Mouse (Mus musculus) midbrain, embryonic 12.5 days (tissue): ENCODE results near the gene Vdac1. TPM values are rescaled to one million over a fixed set of nuclear protein-coding genes. Genes with fewer than 3 reads are reported as not detected.

ENCODE experiments used
- ATAC-seq: fragments of 200-750 bp; cut with Nextera tagmentation; 2 replicates; pipeline ENCODE4 v1.8.0; 2017; ENCODE audit warnings: low read depth, moderate TSS enrichment, moderate library complexity; ENCODE audit not compliant: low FRiP score
- H3K27ac ChIP-seq: fragments of 300-500 bp; sonication (generic); replicated peaks from 2 replicates; pipeline ENCODE4 v1.5.1; 2016; ENCODE audit warnings: mild to moderate bottlenecking
- H3K27me3 ChIP-seq: fragments of 300-500 bp; sonication (generic); 2 replicates; pipeline ENCODE4 v1.6.1; 2016; ENCODE audit warnings: mild to moderate bottlenecking
- H3K36me3 ChIP-seq: fragments of 300-500 bp; sonication (generic); 2 replicates; pipeline ENCODE4 v1.6.1; 2016
- H3K4me1 ChIP-seq: fragments of 300-500 bp; sonication (generic); 2 replicates; pipeline ENCODE4 v1.6.1; 2016
- H3K4me2 ChIP-seq: fragments of 300-500 bp; sonication (generic); replicated peaks from 2 replicates; pipeline ENCODE4 v1.6.1; 2016; ENCODE audit warnings: mild to moderate bottlenecking, moderate library complexity
- H3K4me3 ChIP-seq: fragments of 300-500 bp; sonication (generic); 2 replicates; pipeline ENCODE4 v1.5.1; 2016; ENCODE audit warnings: mild to moderate bottlenecking
- H3K9ac ChIP-seq: fragments of 300-500 bp; sonication (generic); replicated peaks from 2 replicates; pipeline ENCODE4 v1.6.1; 2016; ENCODE audit warnings: mild to moderate bottlenecking, moderate library complexity
- H3K9me3 ChIP-seq: fragments of 300-500 bp; sonication (generic); 2 replicates; pipeline ENCODE4 v1.6.1; 2016; ENCODE audit warnings: mild to moderate bottlenecking
- WGBS: fragments of 180-500 bp; shearing (Covaris S2); methylation state at CpG from one replicate; pipeline ENCODE4 v1.1.7; 2016; 5-methylcytosine and 5-hydroxymethylcytosine counted together
- polyA plus RNA-seq: library from polyadenylated mRNA; unstranded; fragments of >200 nt; fragmentation: Nextera tagmentation; extraction: Ambion mirVana; gene quantifications from 2 replicates; pipeline ENCODE4 v1.2.1, GENCODE M21; 2016

The Vdac1 gene
- polyA plus RNA-seq, 1 experiment from 2014 or later: 216 TPM

DNA sequence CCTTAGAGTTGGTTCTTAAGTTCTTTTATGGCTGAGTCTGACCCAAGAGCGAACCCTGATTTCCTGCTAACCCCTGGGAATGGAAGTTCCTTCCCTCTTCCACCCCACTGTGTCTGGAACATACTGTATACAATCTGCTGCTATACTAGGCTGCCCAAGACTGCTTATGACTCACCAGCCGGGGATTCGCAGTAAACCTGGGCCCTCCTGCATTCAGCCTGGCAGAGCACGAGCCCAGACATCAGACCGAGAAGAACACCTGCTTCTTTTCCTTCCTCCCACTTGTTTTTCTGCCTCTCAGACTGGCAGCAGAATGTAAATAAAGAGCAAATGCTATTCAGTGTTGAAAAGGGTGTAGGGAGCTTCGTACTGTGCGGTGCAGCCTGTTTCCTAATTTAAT, 24.7 kb upstream of the Vdac1 start:
- H3K27me3 ChIP-seq: no peaks in the 10 kb centered on the region
- H3K27ac ChIP-seq: no peak overlapping the region
- H3K4me2 ChIP-seq: no peak overlapping the region
- H3K4me3 ChIP-seq: no peak overlapping the region
- no peak for ATAC-seq
- 88% methylated on average over 7 of the region's 7 CpGs for WGBS
- H3K36me3 ChIP-seq: no peaks in the 10 kb centered on the region
- H3K9me3 ChIP-seq: peaks cover 3% of the 10 kb centered on the region; the same call in 1 of the 2 replicates
- peaks cover 6% of the 10 kb centered on the region; the same call in 1 of the 2 replicates for H3K4me1 ChIP-seq
- no peak overlapping the region for H3K9ac ChIP-seq

DNA sequence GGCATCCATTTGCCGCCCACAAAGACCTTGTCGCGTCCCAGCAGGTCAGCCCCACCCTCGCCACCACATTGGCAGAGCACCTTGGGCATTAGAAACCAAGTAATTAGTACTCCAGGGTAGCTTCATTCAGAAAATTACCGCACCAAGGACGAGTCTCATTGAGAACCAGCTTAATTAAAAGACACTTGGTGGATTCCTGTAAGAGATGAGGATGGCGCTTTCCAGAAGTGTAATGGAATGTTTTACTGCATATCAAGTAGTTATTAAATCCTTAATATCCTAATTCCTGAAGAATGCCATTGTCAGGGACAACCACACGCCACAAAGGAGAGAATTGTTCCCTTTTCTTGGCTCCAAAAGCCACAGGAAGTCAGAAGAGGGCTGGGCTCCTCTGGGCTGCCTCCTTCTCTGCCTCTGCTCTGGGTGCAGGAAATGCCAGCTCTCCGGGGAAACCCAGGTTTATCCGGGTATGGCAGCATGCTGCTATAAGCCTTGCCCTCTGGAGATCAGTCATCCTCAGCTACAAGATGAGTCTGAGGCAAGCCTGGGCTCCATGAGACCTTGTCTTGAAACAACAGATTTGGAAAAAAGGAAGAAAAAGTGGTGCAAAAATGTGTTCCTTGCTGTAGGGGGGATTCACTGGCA, 22.9 kb upstream of the Vdac1 start:
- ATAC-seq: no peak
- Histone ChIP-seq H3K4me2 (no peak overlapping the region), H3K4me1 (peaks cover 13% of the 10 kb centered on the region; the same call in 1 of the 2 replicates), H3K9me3 (peaks cover 3% of the 10 kb centered on the region; the same call in 1 of the 2 replicates), H3K9ac (no peak overlapping the region), H3K27ac (no peak overlapping the region), H3K27me3 (no peaks in the 10 kb centered on the region), H3K4me3 (no peak overlapping the region), H3K36me3 (no peaks in the 10 kb centered on the region)
- 69% methylated on average over 10 of the region's 10 CpGs for WGBS

DNA sequence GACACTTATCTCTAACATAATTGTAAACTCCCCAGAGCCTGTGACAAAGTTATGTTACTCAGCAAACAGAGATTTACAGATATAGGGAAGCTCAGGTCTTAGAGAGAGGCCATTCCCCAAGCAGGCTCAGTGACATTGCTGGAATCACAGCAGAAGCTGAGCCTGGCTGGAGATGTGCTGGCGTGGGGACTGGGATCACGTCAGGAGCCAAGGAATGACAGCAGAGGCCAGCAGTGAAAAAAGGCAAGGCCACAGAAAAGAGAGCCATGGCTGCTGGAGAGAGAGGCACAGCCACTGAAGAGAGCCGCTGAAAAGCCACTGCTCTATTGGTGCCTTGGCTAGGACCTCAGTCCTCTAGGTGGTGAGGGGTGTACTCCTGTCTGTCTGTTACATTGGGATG, 22.3 kb upstream of the Vdac1 start:
- Histone ChIP-seq H3K27me3 (no peaks in the 10 kb centered on the region), H3K4me2 (no peak overlapping the region), H3K9me3 (peaks cover 3% of the 10 kb centered on the region; the same call in 1 of the 2 replicates), H3K4me3 (no peak overlapping the region), H3K9ac (no peak overlapping the region), H3K27ac (no peak overlapping the region), H3K36me3 (no peaks in the 10 kb centered on the region), H3K4me1 (peaks cover 8% of the 10 kb centered on the region; the same call in 1 of the 2 replicates)
- 71% methylated on average over 3 of the region's 3 CpGs for WGBS
- no peak for ATAC-seq

DNA sequence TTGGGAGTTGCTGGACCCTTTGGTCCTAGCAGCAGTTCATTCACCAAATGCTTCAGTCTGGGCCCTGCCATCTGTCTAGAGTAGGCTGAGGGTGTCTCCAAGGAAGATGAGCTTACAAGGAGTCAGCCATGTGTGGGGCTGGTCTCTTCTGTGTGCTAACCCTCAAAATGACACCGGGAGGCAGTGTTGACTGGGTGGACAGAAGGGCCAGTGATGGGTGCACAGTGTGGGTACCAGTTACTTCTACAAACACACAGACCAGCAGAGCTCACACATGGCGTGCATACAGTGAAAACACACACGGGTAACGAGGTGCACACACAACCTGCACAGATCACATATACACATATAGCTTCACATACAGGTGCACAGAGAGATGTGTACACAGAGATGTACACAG, 21.6 kb upstream of the Vdac1 start:
- Histone ChIP-seq H3K4me3 (no peak overlapping the region), H3K27me3 (no peaks in the 10 kb centered on the region), H3K4me2 (no peak overlapping the region), H3K9ac (no peak overlapping the region), H3K27ac (no peak overlapping the region), H3K4me1 (peaks cover 8% of the 10 kb centered on the region; the same call in 1 of the 2 replicates), H3K9me3 (peaks cover 3% of the 10 kb centered on the region; the same call in 1 of the 2 replicates), H3K36me3 (no peaks in the 10 kb centered on the region)
- ATAC-seq: no peak
- 95% methylated on average over 4 of the region's 4 CpGs for WGBS

DNA sequence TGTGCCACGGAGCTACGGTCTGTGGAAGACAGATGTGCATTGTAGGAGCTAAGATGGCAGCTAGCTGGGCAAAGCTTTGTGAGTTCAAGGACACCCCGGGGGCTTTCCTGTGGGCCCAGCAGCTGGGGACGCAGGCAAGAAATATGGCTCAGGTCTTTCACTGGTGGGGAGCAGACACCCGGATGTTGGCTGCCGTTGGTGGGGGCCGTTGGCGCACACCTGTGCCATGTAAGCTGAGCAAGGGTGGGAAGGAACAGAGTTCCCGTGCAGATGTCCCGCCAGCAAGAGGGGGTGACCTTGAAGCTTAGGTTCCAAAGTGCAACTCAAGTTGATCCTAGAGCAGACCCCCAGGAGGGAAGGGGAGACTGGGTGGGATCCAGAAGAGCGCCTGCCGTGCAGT, 21.1 kb upstream of the Vdac1 start:
- no peak overlapping the region for H3K4me3 ChIP-seq
- peaks cover 3% of the 10 kb centered on the region; the same call in 1 of the 2 replicates for H3K9me3 ChIP-seq
- H3K9ac ChIP-seq: no peak overlapping the region
- no peaks in the 10 kb centered on the region for H3K36me3 ChIP-seq
- ATAC-seq: no peak
- H3K27ac ChIP-seq: no peak overlapping the region
- H3K27me3 ChIP-seq: no peaks in the 10 kb centered on the region
- 93% methylated on average over 12 of the region's 12 CpGs for WGBS
- peaks cover 8% of the 10 kb centered on the region; the same call in 1 of the 2 replicates for H3K4me1 ChIP-seq
- H3K4me2 ChIP-seq: no peak overlapping the region

DNA sequence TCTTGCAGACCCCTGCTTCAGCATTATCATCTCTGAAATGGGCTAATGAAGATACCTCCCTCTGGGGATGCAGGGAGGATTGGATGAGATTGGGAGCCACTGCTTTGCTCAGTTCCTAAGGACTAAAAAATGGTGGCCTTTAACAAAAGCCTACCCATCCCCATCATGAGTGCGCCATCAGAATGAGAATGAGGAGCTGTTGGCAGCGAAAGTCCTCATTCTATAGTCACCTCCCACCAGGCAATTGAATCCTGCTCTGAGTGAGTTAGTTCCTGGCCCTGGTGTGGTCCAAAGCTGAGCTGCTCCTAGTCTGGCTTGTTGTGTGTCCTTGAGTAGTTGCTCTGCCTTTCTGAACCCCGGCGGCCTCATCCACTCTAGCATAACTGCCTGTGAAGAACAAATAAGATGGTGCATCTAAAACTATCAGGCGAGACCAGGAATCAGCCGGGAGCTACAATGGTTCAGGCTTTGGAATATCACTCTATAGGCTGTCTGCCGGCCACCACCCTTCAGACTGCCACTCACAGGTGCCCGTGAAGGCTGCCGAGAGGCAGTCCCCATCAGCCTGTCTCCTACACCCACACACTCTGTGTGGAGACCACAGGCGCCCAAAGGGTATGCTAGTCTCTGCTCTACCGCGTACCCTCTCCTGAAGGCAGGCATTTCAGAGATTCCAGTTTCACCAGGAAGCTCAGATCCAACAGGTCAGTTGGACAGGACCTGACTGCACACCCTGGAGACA, 20.4 kb upstream of the Vdac1 start:
- H3K4me2 ChIP-seq: no peak overlapping the region
- WGBS: 88% methylated on average over 12 of the region's 12 CpGs
- no peak overlapping the region for H3K27ac ChIP-seq
- peaks cover 2% of the 10 kb centered on the region; the same call in 1 of the 2 replicates for H3K9me3 ChIP-seq
- no peak overlapping the region for H3K9ac ChIP-seq
- no peaks in the 10 kb centered on the region for H3K27me3 ChIP-seq
- H3K4me1 ChIP-seq: peaks cover 8% of the 10 kb centered on the region; the same call in 1 of the 2 replicates
- H3K4me3 ChIP-seq: no peak overlapping the region
- no peaks in the 10 kb centered on the region for H3K36me3 ChIP-seq
- no peak for ATAC-seq

DNA sequence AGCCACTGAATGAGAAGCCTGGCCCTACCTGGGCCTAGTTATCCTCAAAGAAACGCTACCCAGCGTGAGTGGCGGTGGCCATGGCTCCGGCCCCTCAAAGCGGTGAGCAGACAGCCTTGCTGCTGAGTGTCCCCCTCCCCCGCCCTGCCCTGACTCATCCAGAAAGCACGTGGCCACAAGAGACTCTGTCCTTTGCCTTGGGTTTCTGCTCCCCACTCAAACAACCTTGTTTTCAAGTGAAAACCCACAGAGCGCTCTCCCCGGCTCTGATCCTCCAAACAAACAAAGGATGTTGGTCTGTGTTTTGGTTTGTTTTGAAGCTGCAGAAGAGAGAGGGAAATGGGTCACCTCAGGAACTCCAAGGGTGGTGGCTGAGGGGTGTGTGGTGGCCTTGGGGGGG, 19.7 kb upstream of the Vdac1 start:
- Histone ChIP-seq H3K4me3 (no peak overlapping the region), H3K9ac (no peak overlapping the region), H3K27ac (no peak overlapping the region), H3K9me3 (no peaks in the 10 kb centered on the region), H3K27me3 (no peaks in the 10 kb centered on the region), H3K4me2 (no peak overlapping the region), H3K36me3 (no peaks in the 10 kb centered on the region), H3K4me1 (peaks cover 8% of the 10 kb centered on the region; the same call in 1 of the 2 replicates)
- WGBS: 55% methylated on average over 9 of the region's 9 CpGs
- ATAC-seq: no peak

DNA sequence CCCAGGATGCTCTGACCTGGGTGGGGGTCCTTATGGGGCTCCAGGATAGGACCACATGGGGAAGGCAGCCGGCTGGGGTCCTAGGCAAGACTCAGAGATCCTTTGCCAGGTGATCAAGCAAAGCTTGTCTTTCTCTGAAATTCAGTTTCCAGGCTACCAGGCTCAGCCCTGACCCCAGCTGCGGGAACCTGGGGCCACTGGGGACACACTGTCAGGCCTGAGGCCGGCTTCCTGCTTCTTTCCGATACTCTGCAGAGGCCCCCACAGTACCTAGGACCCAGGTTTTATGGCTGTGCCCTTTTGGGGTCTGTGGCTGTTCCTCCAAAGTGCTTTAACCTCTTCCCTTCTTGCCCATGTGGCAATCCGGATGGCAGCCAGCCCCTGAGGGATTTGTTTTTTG, 19.2 kb upstream of the Vdac1 start:
- Histone ChIP-seq H3K4me3 (no peak overlapping the region), H3K9ac (no peak overlapping the region), H3K27me3 (no peaks in the 10 kb centered on the region), H3K27ac (no peak overlapping the region), H3K4me1 (0 out of 2 replicates have a peak, but pooled peaks cover 9% of the 10 kb centered on the region), H3K4me2 (no peak overlapping the region), H3K36me3 (no peaks in the 10 kb centered on the region), H3K9me3 (no peaks in the 10 kb centered on the region)
- 73% methylated on average over 5 of the region's 5 CpGs for WGBS
- no peak for ATAC-seq

DNA sequence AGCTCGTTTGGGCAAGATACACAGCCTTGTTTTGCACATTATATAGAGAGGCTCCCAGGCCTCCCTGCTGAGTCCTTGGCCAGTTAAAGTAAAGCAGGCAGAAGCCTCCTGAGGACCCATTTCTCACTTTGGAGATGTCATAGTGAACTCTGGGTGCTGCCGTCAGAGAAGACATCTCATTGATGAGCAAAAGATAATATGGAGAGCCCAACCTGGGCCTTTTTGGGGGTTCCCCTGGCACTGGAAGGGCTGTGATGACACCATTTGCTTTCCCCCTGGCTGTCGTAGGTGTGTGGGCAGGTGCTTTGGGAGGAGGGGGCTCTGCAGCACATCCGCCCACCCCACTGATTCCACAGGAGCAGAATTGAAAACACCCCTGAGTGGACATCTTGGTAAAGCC, 18.4 kb upstream of the Vdac1 start:
- ATAC-seq: no peak
- Histone ChIP-seq H3K4me2 (no peak overlapping the region), H3K4me1 (0 out of 2 replicates have a peak, but pooled peaks cover 12% of the 10 kb centered on the region), H3K9ac (no peak overlapping the region), H3K4me3 (no peak overlapping the region), H3K36me3 (no peaks in the 10 kb centered on the region), H3K27me3 (no peaks in the 10 kb centered on the region), H3K27ac (no peak overlapping the region), H3K9me3 (no peaks in the 10 kb centered on the region)
- 85% methylated on average over 4 of the region's 4 CpGs for WGBS

DNA sequence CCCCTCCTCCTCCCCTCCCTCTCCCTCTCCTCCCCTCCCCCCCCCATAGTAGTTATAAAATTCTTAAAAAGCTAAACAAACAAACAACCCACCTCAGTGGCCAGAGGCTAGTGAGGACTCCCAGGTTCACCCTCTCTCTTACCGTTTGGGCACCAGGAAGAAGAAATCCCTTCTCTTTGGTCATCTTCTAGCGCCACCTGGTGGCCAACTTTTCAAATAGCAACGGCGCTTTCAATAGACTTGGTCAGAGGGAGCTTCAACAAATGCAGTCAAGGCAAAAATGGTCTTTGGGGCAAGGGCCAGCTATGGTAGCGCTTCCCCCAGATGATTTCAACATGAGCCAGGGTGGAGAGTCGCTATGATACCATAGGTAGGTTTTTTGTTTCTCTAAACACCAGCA, 17.5 kb upstream of the Vdac1 start:
- Histone ChIP-seq H3K4me3 (no peak overlapping the region), H3K9me3 (no peaks in the 10 kb centered on the region), H3K4me1 (0 out of 2 replicates have a peak, but pooled peaks cover 12% of the 10 kb centered on the region), H3K9ac (no peak overlapping the region), H3K4me2 (no peak overlapping the region), H3K27me3 (no peaks in the 10 kb centered on the region), H3K36me3 (no peaks in the 10 kb centered on the region), H3K27ac (no peak overlapping the region)
- WGBS: 2% methylated on average over 6 of the region's 6 CpGs
- ATAC-seq: no peak

DNA sequence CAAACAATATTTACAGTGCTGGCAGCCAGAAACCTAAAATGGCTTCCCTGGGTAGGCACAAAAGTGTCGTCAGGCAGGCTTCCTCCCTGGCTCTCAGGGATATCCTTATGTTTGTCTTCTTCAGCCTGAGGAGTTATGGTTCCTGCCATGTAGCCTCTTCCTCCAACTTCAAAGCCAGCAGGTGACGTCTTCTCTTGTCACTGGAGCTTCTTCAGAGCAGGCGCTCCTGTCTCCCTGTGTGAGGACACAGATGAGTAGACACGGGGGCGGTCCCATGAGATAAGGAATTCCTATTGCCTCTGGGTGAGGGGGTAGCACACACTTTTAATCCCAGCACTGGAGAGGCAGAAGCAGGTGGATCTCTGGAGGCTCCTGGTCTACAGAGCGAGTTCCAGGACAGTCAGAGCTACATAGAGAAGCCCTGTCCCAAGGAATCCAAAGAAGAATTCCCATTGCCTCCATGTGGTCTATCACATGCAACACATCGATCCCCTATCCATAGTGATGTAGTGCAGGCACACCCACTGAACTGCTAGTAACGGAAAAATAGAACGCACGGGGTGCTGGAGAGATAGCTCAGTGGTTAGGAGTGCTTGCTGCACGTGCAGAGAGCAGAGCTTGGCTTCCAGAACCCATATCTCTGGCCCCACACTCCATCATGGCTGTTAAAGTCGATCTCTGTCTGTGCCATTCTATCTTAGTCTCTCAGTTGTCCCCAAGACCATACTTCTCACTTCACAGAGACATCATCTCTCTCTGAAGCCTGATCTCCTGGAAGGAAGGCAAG, 15.5 kb upstream of the Vdac1 start:
- H3K9ac ChIP-seq: no peak overlapping the region
- H3K4me1 ChIP-seq: 0 out of 2 replicates have a peak, but pooled peaks cover 12% of the 10 kb centered on the region
- H3K36me3 ChIP-seq: no peaks in the 10 kb centered on the region
- H3K9me3 ChIP-seq: no peaks in the 10 kb centered on the region
- H3K4me3 ChIP-seq: no peak overlapping the region
- WGBS: 83% methylated on average over 12 of the region's 12 CpGs
- no peak overlapping the region for H3K27ac ChIP-seq
- ATAC-seq: no peak
- H3K4me2 ChIP-seq: no peak overlapping the region
- no peaks in the 10 kb centered on the region for H3K27me3 ChIP-seq
